Mouse (Mus musculus) brown adipose tissue, adult 24 weeks (tissue): Measurements from ENCODE around the gene Dctn1. TPM values are rescaled to one million over a fixed set of nuclear protein-coding genes. Genes with fewer than 3 reads are reported as not detected.

Experiments used
- polyA plus RNA-seq: library from polyadenylated mRNA; stranded (reverse); fragments of >200 nt; gene quantifications from 2 replicates; pipeline ENCODE4 v1.2.4, GENCODE M21; 2012; ENCODE audit not compliant: missing spikeins, insufficient read depth, insufficient read length

Gene Dctn1
- polyA plus RNA-seq, 1 experiment, result 31.0 TPM

Other genes starting within 250 kb of the Dctn1 start
- not detected in 2 replicates for gene Sema4f, start 226.2 kb upstream of the Dctn1 start, polyA plus RNA-seq
- gene M1ap, start 219.0 kb upstream of the Dctn1 start, polyA plus RNA-seq, result not detected in 2 replicates
- gene Dok1, start 132.4 kb upstream of the Dctn1 start, polyA plus RNA-seq, result 1.3 and 1.5 TPM in 2 replicates
- gene Loxl3, start 131.7 kb upstream of the Dctn1 start, polyA plus RNA-seq, result 0.63 and 1.6 TPM in 2 replicates
- 78.0 and 97.2 TPM in 2 replicates for gene Aup1, start 111.4 kb upstream of the Dctn1 start, polyA plus RNA-seq
- 42.8 and 48.9 TPM in 2 replicates for gene Htra2, start 110.6 kb upstream of the Dctn1 start, polyA plus RNA-seq
- gene Dqx1, start 108.1 kb upstream of the Dctn1 start, polyA plus RNA-seq, result 0.79 TPM in 1 of 2 replicates, not detected in the other
- not detected in 2 replicates for gene Tlx2, start 95.6 kb upstream of the Dctn1 start, polyA plus RNA-seq
- 16.5 and 22.5 TPM in 2 replicates for gene Pcgf1, start 88.1 kb upstream of the Dctn1 start, polyA plus RNA-seq
- gene Lbx2, start 79.6 kb upstream of the Dctn1 start, polyA plus RNA-seq, result not detected in 2 replicates
- not detected in 2 replicates for gene Ccdc142, start 64.3 kb upstream of the Dctn1 start, polyA plus RNA-seq
- gene Gm42688, start 64.3 kb upstream of the Dctn1 start, polyA plus RNA-seq, result not detected in 2 replicates
- gene Mrpl53, start 56.9 kb upstream of the Dctn1 start, polyA plus RNA-seq, result 172 and 202 TPM in 2 replicates
- gene Mogs, start 50.4 kb upstream of the Dctn1 start, polyA plus RNA-seq, result 6.0 and 6.2 TPM in 2 replicates
- 62.1 and 70.3 TPM in 2 replicates for gene Wbp1, start 44.4 kb upstream of the Dctn1 start, polyA plus RNA-seq
- gene Ino80b, start 40.5 kb upstream of the Dctn1 start, polyA plus RNA-seq, result 8.7 and 13.1 TPM in 2 replicates
- 4.5 and 7.1 TPM in 2 replicates for gene Rtkn, start 30.5 kb upstream of the Dctn1 start, polyA plus RNA-seq
- not detected in 2 replicates for gene Wdr54, start 9.5 kb upstream of the Dctn1 start, polyA plus RNA-seq
- not detected in 2 replicates for gene 1700003E16Rik, start 9.5 kb upstream of the Dctn1 start, polyA plus RNA-seq
- not detected in 2 replicates for gene Slc4a5, start 53.9 kb downstream of the Dctn1 start, polyA plus RNA-seq
- gene Mthfd2, start 160.0 kb downstream of the Dctn1 start, polyA plus RNA-seq, result 5.2 and 7.4 TPM in 2 replicates
- 38.1 and 43.1 TPM in 2 replicates for gene Mob1a, start 160.1 kb downstream of the Dctn1 start, polyA plus RNA-seq
- 671 and 946 TPM in 2 replicates for gene Bola3, start 183.2 kb downstream of the Dctn1 start, polyA plus RNA-seq